ENCODE assay signal across 22 mouse cellular contexts in the genomic region with DNA sequence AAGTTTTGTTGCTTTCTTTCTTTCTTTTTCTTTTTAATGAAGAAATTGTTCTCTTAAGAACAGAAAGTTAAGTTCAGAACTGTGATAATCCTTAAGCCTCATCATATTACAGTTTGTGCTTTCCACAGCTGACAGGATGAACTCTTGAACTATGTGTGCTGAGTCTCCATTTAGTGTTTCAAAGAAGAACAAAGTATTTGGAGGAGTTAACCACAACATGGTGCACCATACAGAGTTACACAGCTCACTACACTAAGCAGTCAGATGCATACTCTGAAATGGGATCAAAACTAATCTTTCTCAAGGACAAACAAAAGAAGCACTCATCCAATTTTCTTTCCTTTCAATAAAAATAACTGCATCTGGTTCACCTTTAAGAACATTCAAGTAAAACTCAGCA.
DNase-seq lines count a peak whose midpoint lies in the region; ATAC-seq and TF ChIP-seq lines count a peak whose summit lies in the region.
"Had no signal": no experiment of that assay in that cellular context is flagged by ENCODE, and none has a peak within 500 bp of the region (broad histone marks: within the 10 kb centered on the region; RNA-seq: fewer than 3 reads in every experiment).

No protein-coding gene starts in this region.

- no peaks in the 10 kb centered on the region for H3K36me3 ChIP-seq in embryonic facial prominence, embryonic 12.5 days
- H3K36me3 ChIP-seq in embryonic facial prominence, embryonic 10.5 days (replicated peaks): peaks cover 6% of the 10 kb centered on the region
- H3K36me3 ChIP-seq in kidney, postnatal 0 days (ENCODE audit: insufficient read depth, low read length): no peaks in the 10 kb centered on the region; the same call in 1 of the 2 replicates
- H3K36me3 ChIP-seq in kidney, embryonic 14.5 days (ENCODE audit: control insufficient read depth, insufficient read depth, low read length): no peaks in the 10 kb centered on the region
- H3K36me3 ChIP-seq in embryonic facial prominence, embryonic 14.5 days (ENCODE audit: control insufficient read depth, insufficient read depth, low read length): no peaks in the 10 kb centered on the region
- no peaks in the 10 kb centered on the region; the same call in 1 of the 2 replicates for H3K36me3 ChIP-seq in neural tube, embryonic 15.5 days
- H3K36me3 ChIP-seq: forebrain, embryonic 15.5 days had no signal

- TF ChIP-seq CTCF in kidney, postnatal 0 days (IDR thresholded peaks at IDR 0.05; ENCODE audit: low read depth): no peak

- H3K9ac ChIP-seq in embryonic facial prominence, embryonic 12.5 days: no peak overlapping the region
- H3K9ac ChIP-seq in kidney, postnatal 0 days (ENCODE audit: low read depth, low read length): no peak overlapping the region
- no peak overlapping the region for H3K9ac ChIP-seq in kidney, embryonic 14.5 days (ENCODE audit: low read depth, low read length)
- no peak overlapping the region for H3K9ac ChIP-seq in embryonic facial prominence, embryonic 14.5 days (ENCODE audit: low read depth, low read length)
- H3K9ac ChIP-seq in neural tube, embryonic 15.5 days (replicated peaks): no peak overlapping the region
- H3K9ac ChIP-seq: embryonic facial prominence, embryonic 13.5 days; forebrain, embryonic 13.5 days; forebrain, embryonic 15.5 days; forebrain, postnatal 0 days had no signal

- no peaks in the 10 kb centered on the region for H3K9me3 ChIP-seq in embryonic facial prominence, embryonic 12.5 days
- no peaks in the 10 kb centered on the region for H3K9me3 ChIP-seq in embryonic facial prominence, embryonic 10.5 days
- H3K9me3 ChIP-seq in kidney, postnatal 0 days (replicated peaks; ENCODE audit: low read length): no peaks in the 10 kb centered on the region
- H3K9me3 ChIP-seq in kidney, embryonic 14.5 days (ENCODE audit: control insufficient read depth, low read length): no peaks in the 10 kb centered on the region
- H3K9me3 ChIP-seq in embryonic facial prominence, embryonic 14.5 days (ENCODE audit: control insufficient read depth, low read length): no peaks in the 10 kb centered on the region
- H3K9me3 ChIP-seq in neural tube, embryonic 15.5 days (replicated peaks): no peaks in the 10 kb centered on the region
- H3K9me3 ChIP-seq: embryonic facial prominence, embryonic 13.5 days; forebrain, embryonic 13.5 days; forebrain, embryonic 15.5 days had no signal

- no peaks in the 10 kb centered on the region for H3K27me3 ChIP-seq in embryonic facial prominence, embryonic 12.5 days
- no peaks in the 10 kb centered on the region for H3K27me3 ChIP-seq in embryonic facial prominence, embryonic 10.5 days (replicated peaks; ENCODE audit: low read depth, poor library complexity, severe bottlenecking)
- H3K27me3 ChIP-seq in kidney, postnatal 0 days (ENCODE audit: insufficient read depth, low read length): no peaks in the 10 kb centered on the region
- no peaks in the 10 kb centered on the region for H3K27me3 ChIP-seq in kidney, embryonic 14.5 days (ENCODE audit: control insufficient read depth, insufficient read depth, low read length)
- H3K27me3 ChIP-seq in embryonic facial prominence, embryonic 14.5 days (replicated peaks; ENCODE audit: control insufficient read depth, insufficient read depth, low read length): no peaks in the 10 kb centered on the region
- H3K27me3 ChIP-seq in neural tube, embryonic 15.5 days (replicated peaks): no peaks in the 10 kb centered on the region
- H3K27me3 ChIP-seq: embryonic facial prominence, embryonic 13.5 days; forebrain, embryonic 13.5 days; forebrain, embryonic 15.5 days; Patski had no signal

- H3K4me3 ChIP-seq in embryonic facial prominence, embryonic 12.5 days: no peak overlapping the region
- H3K4me3 ChIP-seq in embryonic facial prominence, embryonic 10.5 days: no peak overlapping the region
- no peak overlapping the region for H3K4me3 ChIP-seq in kidney, postnatal 0 days (replicated peaks; ENCODE audit: low read depth, low read length)
- no peak overlapping the region for H3K4me3 ChIP-seq in kidney, embryonic 14.5 days (ENCODE audit: low read length)
- no peak overlapping the region for H3K4me3 ChIP-seq in embryonic facial prominence, embryonic 14.5 days (ENCODE audit: low read depth, low read length)
- H3K4me3 ChIP-seq in neural tube, embryonic 15.5 days (replicated peaks): no peak overlapping the region
- H3K4me3 ChIP-seq: embryonic facial prominence, embryonic 13.5 days; forebrain, embryonic 13.5 days; forebrain, embryonic 15.5 days had no signal

- H3K27ac ChIP-seq in embryonic facial prominence, embryonic 12.5 days: no peak overlapping the region
- H3K27ac ChIP-seq in embryonic facial prominence, embryonic 10.5 days (replicated peaks): no peak overlapping the region
- no peak overlapping the region for H3K27ac ChIP-seq in kidney, postnatal 0 days
- H3K27ac ChIP-seq in kidney, embryonic 14.5 days (ENCODE audit: low read depth, low read length): no peak overlapping the region
- no peak overlapping the region for H3K27ac ChIP-seq in embryonic facial prominence, embryonic 14.5 days (replicated peaks; ENCODE audit: low read depth, low read length)
- H3K27ac ChIP-seq in neural tube, embryonic 15.5 days (replicated peaks): no peak overlapping the region
- H3K27ac ChIP-seq: embryonic facial prominence, embryonic 13.5 days; forebrain, embryonic 13.5 days; forebrain, embryonic 15.5 days had no signal

- no peak overlapping the region for H3K4me2 ChIP-seq in embryonic facial prominence, embryonic 12.5 days (replicated peaks)
- H3K4me2 ChIP-seq in kidney, postnatal 0 days (ENCODE audit: low read length): no peak overlapping the region
- H3K4me2 ChIP-seq in kidney, embryonic 14.5 days (replicated peaks; ENCODE audit: low read depth, low read length): no peak overlapping the region
- H3K4me2 ChIP-seq in embryonic facial prominence, embryonic 14.5 days (ENCODE audit: low read depth, low read length): no peak overlapping the region
- no peak overlapping the region for H3K4me2 ChIP-seq in neural tube, embryonic 15.5 days
- H3K4me2 ChIP-seq: embryonic facial prominence, embryonic 13.5 days; forebrain, embryonic 13.5 days; forebrain, embryonic 15.5 days had no signal

- DNase-seq in embryonic facial prominence, embryonic 10.5 days (ENCODE audit: low spot score): no peak
- DNase-seq in kidney, postnatal 0 days (ENCODE audit: low spot score): peak; percentile 24
- DNase-seq in Muller cell, postnatal 12 days (ENCODE audit: inconsistent ontology term): peak; percentile 18
- DNase-seq in embryonic facial prominence, embryonic 14.5 days (ENCODE audit: low spot score): peak; percentile 35
- DNase-seq in T-cell, adult 2 months (ENCODE audit: low spot score): no peak
- DNase-seq: adrenal gland, adult 2 months; adrenal gland, postnatal 10 days; adrenal gland, postnatal 25 days; cerebellum, adult 11 months; cerebellum, adult 18-20 months; cerebellum, adult 8-10 months; cerebellum, adult 9-11 months; cerebellum, postnatal 14 days; cerebellum, postnatal 36 days; forebrain, postnatal 0 days had no signal

- ATAC-seq in embryonic facial prominence, embryonic 12.5 days (ENCODE audit: insufficient number of reproducible peaks, insufficient read depth, low FRiP score, low TSS enrichment): peak; percentile 80; the same call in 1 of the 2 replicates
- no peak for ATAC-seq in kidney, postnatal 0 days (replicated peaks; ENCODE audit: low FRiP score, low read depth)
- ATAC-seq in kidney, embryonic 14.5 days (ENCODE audit: low FRiP score, low TSS enrichment): no peak
- ATAC-seq in embryonic facial prominence, embryonic 14.5 days (ENCODE audit: low read depth): peak; percentile 88
- no peak for ATAC-seq in neural tube, embryonic 15.5 days (ENCODE audit: low FRiP score)
- ATAC-seq: forebrain, embryonic 13.5 days; forebrain, embryonic 15.5 days; forebrain, postnatal 0 days; Patski had no signal

- H3K4me1 ChIP-seq in embryonic facial prominence, embryonic 12.5 days: no peaks in the 10 kb centered on the region
- 0 out of 2 replicates have a peak, but pooled peaks cover 3% of the 10 kb centered on the region for H3K4me1 ChIP-seq in embryonic facial prominence, embryonic 10.5 days
- no peaks in the 10 kb centered on the region for H3K4me1 ChIP-seq in kidney, postnatal 0 days (replicated peaks; ENCODE audit: insufficient read depth, low read length)
- H3K4me1 ChIP-seq in kidney, embryonic 14.5 days (ENCODE audit: control insufficient read depth, insufficient read depth, low read length): no peaks in the 10 kb centered on the region
- no peaks in the 10 kb centered on the region for H3K4me1 ChIP-seq in embryonic facial prominence, embryonic 14.5 days (ENCODE audit: control insufficient read depth, insufficient read depth, low read length)
- H3K4me1 ChIP-seq in neural tube, embryonic 15.5 days: no peaks in the 10 kb centered on the region
- H3K4me1 ChIP-seq: embryonic facial prominence, embryonic 13.5 days had no signal

Comparison
In these comparisons a context has a peak if more than half of its experiments do, and no peak if none do; other contexts are left out.
1. DNase-seq: peak in kidney, postnatal 0 days (single experiment), Muller cell, postnatal 12 days (single experiment) and embryonic facial prominence, embryonic 14.5 days (single experiment); none in embryonic facial prominence, embryonic 10.5 days (single experiment) and T-cell, adult 2 months (single experiment).
2. ATAC-seq: peak in embryonic facial prominence, embryonic 12.5 days (single experiment) and embryonic facial prominence, embryonic 14.5 days (single experiment); none in kidney, postnatal 0 days (single experiment), kidney, embryonic 14.5 days (single experiment) and neural tube, embryonic 15.5 days (single experiment).